Mouse (Mus musculus) kidney, postnatal 14 days (tissue): Measurements from ENCODE around the gene Rnls.

Source experiments
- DNase-seq: peaks from one replicate; pipeline ENCODE4 v3.0.0; 2022; ENCODE audit warnings: mixed read lengths

Rnls gene

GRCm38 (mm10) chr19:33178866-33179265 is 213.2 kb downstream of the Rnls start:
- no peak for DNase-seq

- no peak for DNase-seq
Observed at GRCm38 (mm10) chr19:33178367-33178766, 213.7 kb downstream of the Rnls start.

- no peak for DNase-seq
Observed at GRCm38 (mm10) chr19:33173991-33174390, 218.1 kb downstream of the Rnls start.

DNA sequence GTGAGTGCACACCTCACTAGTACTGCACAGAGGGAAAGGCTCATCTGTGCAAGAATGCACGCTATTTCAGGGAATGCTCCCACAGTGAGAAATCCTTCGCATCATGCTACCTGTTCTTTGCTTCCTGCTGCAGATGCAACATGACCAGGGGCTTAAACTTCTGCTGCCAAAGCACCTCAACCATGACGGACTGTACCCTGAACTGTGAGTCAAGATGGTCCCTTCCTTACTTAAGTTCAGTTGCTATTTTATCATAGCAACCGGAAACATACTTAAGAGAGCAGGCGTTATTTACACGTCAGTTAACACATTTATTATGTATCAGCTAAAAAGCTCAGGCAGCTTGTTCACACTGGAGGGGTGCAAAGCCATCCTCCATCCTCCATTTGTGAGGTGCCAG is 222.2 kb downstream of the Rnls start:
- DNase-seq = peak; percentile 46

DNA sequence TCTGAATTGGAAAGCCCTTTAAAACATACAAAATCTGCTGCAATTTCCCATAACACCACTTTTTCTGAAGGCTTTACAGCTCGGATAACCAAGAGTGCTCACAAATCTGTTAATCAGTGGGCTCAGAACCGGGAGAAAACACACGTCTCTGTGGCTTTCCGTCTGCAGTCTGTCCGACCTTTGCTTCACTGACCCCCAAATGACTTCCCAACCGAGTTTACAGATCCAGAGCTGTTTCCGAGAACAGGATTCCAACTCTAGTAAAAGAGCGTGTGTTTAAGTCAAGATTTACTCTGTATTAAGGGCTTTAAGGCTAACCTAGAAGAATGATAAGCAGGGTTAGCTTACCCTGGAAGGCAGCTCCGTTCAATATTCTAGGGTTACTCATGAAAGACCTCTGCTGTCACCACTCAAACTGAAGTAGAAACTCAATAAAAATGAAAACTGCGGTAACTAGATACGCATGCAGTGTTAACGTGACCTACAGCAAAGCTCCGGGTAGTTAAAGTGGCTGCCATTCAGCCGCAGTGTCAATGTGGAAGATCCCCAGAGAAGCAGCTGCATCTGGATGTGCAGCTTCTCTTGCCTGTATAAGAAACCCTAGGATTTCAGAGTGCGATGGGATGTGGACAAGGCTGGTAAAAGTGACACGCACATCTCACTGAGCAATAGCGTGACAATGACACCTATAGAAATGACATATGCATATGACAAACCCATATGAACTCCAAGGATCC is 224.4 kb downstream of the Rnls start:
- peak; percentile 14 for DNase-seq

DNA sequence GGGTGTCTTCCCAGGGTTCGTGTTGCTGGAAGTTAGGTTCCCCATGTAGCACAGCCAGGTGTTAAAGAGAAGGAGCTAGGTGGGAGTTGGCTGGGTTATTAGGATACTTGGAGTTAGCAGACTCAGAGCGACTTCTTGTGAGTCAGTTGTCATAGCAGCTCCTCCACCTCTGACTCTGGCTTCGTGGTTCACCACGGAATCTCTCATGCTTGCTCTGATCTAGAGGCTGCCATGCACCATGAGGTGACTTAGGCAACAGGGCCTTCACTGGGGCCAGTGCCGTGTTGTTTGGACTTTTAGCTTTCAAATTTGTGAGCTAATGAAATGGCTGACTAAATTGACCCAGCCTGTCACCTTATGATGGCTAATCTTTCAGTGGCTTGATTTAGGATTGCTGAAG is 227.3 kb downstream of the Rnls start:
- no peak for DNase-seq

GRCm38 (mm10) chr19:33161903-33162302 is 230.2 kb downstream of the Rnls start:
- no peak for DNase-seq

DNA sequence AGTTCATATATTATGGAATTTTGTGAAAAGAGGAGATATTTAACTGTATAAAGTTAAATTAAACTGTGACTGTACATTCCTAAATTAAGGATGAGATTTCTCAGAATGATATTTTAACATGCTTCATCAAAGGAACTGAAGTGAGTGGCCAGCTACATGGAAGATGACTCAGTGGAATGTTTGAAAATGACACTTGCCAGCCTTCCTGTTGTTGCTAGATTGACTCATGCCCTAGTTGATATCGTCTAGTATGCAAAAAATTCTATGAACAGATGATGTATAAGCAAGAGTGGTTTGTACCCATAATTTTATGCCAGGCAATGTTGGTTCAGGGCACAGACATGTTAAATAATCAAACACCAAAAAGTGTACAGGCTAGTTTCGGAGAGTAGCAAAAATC is 232.2 kb downstream of the Rnls start:
- no peak for DNase-seq

GRCm38 (mm10) chr19:33159192-33159591 is 232.9 kb downstream of the Rnls start:
- DNase-seq = no peak

DNA sequence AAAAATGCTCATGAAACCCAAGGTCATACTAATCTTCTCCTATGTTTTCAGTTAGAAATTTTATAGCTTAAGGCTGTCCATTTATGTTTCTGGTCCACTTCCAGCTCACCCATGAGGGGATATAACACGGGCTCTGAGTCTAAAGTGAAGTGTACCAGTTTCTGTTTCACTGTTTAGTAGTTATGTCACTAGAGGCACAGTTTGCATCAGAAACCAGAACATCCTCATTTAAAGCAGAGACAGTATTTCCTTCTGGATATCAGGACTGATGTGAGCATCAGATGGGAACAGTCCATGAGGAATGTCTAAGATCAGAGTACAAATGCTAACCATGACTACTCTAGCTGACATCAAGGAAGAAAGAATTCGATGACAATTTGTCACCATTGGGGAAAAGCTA is 233.9 kb downstream of the Rnls start:
- DNase-seq = no peak

- no peak for DNase-seq
Observed at GRCm38 (mm10) chr19:33148411-33148810, 243.7 kb downstream of the Rnls start.

DNA sequence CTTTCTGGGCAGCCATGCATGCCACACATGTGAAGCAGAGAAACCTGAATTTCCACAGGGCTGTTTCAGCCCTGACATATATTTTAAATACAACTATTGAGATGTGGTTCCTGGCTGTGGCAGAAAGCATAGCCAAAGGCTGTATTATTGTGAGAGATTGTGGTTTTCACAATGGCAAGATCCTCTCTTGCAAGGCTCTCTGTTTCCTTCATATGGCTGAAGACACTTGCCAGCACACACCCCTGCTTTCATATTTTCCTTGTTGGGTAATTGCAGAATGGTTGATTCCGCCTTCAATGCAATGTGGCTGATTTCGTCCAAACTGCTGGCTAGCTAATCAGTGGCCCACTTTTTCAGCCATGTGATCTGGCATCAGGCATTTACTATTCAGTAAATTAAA is 248.9 kb downstream of the Rnls start:
- no peak for DNase-seq

GRCm38 (mm10) chr19:33137316-33137715 is 254.8 kb downstream of the Rnls start:
- peak; percentile 16 for DNase-seq

DNA sequence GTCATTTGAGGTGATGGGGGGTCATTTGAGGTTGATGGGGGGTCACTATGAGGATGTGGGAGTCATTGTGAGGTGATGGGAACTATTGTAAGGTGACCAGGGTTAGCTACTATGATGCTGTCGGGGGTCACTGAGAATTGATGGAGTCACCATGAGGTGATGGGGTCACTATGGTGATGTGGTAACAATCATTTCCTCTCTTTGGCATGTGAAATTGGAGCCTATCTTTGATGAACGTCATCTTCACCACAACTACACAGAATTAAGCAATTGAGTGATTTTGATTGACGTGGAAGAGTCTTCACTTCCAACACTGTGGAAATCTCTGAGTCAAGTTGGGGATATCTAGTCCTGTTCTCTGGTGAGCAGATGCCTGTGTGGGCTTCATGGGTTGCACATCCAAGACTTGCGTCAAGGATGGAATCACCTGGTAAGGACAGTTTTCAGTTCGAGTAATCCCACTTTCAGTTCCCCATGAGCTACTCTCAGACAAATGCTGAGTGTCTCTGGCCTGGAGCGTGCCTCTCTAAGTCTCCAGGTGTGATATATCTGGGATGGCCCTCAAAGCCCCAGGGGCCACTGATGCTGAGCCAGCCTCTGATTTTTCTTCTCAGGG is 269.4 kb downstream of the Rnls start:
- no peak for DNase-seq

DNA sequence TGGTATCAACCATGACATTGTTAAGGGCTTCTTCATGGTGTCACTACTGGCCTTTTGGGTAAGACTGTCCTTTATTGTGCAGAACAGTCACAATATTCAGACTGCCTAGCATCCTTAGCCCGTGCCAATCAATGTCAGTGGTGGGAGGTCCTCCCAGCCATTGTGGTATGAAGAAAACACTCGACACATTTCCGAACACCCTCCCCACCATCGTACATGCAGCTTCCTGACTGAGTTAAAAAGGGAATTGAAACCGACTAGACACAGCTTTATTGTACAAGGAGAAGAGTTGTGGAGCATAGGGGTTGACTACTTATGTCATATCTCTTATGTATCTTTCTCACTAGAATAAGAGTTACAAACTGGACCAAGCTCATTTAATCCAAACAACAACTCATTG is 272.1 kb downstream of the Rnls start:
- no peak for DNase-seq

DNA sequence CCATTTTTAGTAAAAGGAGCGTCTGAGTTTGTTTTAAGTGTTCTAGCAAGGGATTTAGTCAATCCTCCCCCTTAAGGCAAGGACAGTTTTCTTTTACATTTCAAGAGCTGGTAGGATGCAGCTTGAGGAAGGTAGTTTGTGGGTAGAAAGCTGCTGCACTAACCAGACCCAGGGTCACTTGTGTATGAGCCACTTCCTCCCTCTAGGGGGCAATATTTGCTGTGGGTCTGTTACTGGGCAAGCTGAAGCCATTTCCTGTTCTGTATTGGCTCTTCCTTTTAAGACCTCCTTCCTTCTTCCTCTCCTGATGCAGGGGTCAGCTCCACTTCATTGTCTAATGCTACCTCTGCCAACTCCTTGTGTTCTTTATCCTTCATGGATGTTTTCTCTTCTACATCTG is 273.2 kb downstream of the Rnls start:
- no peak for DNase-seq

- DNase-seq = no peak
Observed at GRCm38 (mm10) chr19:33114631-33115295, 277.3 kb downstream of the Rnls start.

DNA sequence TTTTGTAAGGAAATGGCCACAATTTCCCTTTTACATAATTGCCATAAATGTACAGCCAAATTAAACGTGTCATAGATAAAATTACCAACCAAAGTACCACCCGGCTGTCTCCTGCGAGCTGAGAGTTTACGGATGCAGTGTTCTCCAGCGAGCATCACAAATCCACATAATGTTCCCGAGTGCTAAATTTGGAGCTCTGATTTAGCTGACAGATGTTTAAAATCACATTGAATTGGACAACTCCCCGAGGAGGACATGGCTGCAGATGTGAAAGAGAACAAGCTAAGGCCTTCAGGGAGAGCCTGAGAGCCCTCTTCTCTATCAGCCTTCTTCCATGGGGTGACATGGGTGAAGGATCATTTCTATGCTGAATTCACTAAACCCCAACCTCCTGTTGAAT is 278.3 kb downstream of the Rnls start:
- peak; percentile 30 for DNase-seq

DNA sequence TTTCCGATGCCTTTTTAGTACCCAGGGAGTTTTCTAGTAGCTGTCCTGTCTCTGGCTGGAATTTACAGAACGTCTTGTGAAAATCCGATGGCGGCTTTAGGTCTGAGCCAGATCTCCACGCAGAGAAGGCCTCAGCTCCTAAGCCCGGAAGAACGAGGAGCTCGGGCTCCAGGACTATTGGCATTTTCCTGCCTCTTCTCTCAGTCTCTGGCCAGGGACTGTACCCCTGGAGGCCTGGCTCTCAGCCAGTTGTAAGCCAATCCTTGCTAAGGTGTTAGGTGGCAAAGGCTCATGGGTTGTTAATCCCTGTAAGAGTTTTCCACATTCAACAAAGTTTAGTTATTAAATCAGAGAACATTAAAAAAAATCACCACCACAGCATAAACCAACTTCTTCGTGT is 281.7 kb downstream of the Rnls start:
- peak; percentile 45 for DNase-seq

DNA sequence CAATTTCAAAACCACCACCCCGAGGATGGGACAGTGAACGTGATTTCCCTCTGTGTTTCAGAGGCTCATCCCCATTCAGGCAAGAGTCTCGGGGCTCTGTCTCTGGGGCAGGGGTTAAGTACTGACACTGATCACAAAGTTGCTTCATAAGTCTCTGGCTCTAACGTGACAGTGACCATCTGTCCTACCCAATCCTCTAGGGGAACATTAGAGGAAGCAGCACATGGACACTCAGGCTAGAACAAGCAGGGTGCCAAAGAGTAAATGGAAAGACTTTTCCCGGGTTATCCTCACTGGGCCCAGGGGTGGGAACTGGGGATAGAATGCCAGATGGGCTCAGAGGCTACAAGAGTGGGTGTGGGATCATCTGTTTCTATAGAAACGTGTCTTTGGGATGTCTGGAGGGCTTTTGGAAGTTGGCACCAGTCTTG is 282.1 kb downstream of the Rnls start:
- DNase-seq = peak; percentile 70

- no peak for DNase-seq
Observed at GRCm38 (mm10) chr19:33109141-33109540, 283.0 kb downstream of the Rnls start.

- DNase-seq = no peak
Observed at GRCm38 (mm10) chr19:33103851-33104250, 288.2 kb downstream of the Rnls start.

DNA sequence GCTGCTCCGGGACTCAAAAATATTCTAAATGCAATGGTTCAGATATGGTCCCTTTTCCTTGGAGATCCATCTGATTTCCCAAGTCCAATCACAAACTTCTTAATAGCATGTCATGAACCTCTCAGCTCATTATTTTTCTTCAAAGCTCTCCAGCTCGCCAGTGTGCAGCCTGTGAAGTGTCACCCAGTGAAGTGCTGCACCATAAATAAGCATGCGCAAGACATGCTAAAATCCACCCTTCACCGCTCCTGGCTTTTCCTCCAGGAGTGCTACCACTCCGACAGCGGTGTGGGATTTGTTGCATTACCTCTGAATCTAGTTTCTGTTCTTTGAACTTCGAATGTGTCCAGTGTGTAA is 289.3 kb downstream of the Rnls start:
- DNase-seq = no peak
